Mouse (Mus musculus): ENCODE results near the gene Sh3pxd2a.
"Not testable (repeated sequence)": the region's sequence is repeated elsewhere in the genome, so short reads cannot be mapped to it uniquely, and the experiment has no call there.

The Sh3pxd2a gene

DNA sequence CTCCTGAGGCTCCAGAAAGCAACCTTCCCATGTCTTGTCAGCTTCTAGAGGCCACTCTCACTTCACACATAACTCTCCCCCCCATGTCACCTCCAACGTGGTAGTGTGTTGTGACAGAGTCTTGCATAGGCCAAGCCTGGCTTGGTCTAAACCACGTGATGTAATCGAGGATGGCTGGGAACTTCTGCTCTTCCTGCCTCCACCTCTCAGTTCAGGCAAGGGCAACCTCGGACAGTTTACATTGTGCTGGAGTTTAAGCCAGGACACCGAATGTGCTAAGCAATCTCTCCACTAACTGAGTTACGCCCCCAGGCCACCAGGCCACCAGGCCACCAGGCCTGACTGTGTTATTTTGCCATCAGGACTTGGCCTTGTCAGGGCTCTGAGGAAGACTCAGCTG lies 57.7 kb downstream of the Sh3pxd2a start:
- no peak for DNase-seq (ENCODE audit: low spot score)

DNA sequence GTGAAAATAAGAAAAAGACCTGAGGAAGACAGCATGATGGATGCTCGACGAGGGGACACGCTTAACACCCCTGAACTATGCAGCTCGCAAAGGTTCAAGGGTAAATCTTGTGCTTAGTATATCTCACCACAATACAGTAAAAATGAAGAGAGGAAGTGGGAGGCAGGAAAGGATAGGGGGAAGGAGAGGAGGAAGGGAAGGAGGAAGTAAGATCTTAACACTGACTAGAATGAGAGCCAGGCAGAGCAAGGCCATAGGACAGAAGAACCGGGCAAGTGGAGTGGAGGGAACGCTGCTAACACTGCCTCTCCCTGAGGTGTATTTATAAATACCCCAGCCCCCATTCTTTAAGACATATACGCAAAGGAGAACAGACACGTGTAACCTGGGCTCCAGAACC lies 58.7 kb downstream of the Sh3pxd2a start:
- no peak for DNase-seq (ENCODE audit: low spot score)

- DNase-seq (ENCODE audit: low spot score) = no peak
These were observed 60.5 kb downstream of the Sh3pxd2a start for GRCm38 (mm10) chr19:47403391-47404379.

GRCm38 (mm10) chr19:47402976-47403375 lies 61.2 kb downstream of the Sh3pxd2a start:
- DNase-seq (ENCODE audit: low spot score) = peak; percentile 53

DNA sequence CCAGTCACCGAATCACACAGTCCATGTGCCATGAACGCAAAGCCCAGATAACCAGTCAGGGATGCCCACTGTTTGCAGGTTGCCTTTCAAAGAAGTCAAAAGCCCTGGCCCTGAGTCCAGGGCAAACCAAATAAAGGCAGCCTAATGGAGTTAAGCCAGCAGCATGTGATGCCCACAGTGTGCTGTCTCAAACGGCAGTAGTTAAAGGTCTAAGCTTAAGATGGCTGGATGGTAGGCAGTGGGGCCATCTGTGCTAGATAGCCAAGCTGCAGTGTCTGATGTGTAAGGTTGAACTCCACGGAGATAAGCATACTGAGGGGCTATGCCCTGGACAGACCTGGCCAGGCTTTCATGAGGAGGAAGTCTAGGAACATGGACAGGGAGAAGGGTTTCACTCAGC lies 61.7 kb downstream of the Sh3pxd2a start:
- DNase-seq (ENCODE audit: low spot score) = no peak

- no peak for DNase-seq (ENCODE audit: low spot score)
These were observed 64.5 kb downstream of the Sh3pxd2a start for GRCm38 (mm10) chr19:47399709-47400108.

- no peak for DNase-seq (ENCODE audit: low spot score)
These were observed 65.2 kb downstream of the Sh3pxd2a start for GRCm38 (mm10) chr19:47399029-47399428.

- no peak for DNase-seq (ENCODE audit: low spot score)
These were observed 66.1 kb downstream of the Sh3pxd2a start for GRCm38 (mm10) chr19:47397882-47398671.

GRCm38 (mm10) chr19:47395338-47395737 lies 68.9 kb downstream of the Sh3pxd2a start:
- no peak for DNase-seq (ENCODE audit: low spot score)

GRCm38 (mm10) chr19:47394781-47395180 lies 69.4 kb downstream of the Sh3pxd2a start:
- DNase-seq (ENCODE audit: low spot score) = not testable (repeated sequence)

GRCm38 (mm10) chr19:47390878-47391277 lies 73.3 kb downstream of the Sh3pxd2a start:
- no peak for DNase-seq (ENCODE audit: low spot score)

GRCm38 (mm10) chr19:47387887-47388286 lies 76.3 kb downstream of the Sh3pxd2a start:
- DNase-seq (ENCODE audit: low spot score) = peak; percentile 62

GRCm38 (mm10) chr19:47387395-47387794 lies 76.8 kb downstream of the Sh3pxd2a start:
- no peak for DNase-seq (ENCODE audit: low spot score)

DNA sequence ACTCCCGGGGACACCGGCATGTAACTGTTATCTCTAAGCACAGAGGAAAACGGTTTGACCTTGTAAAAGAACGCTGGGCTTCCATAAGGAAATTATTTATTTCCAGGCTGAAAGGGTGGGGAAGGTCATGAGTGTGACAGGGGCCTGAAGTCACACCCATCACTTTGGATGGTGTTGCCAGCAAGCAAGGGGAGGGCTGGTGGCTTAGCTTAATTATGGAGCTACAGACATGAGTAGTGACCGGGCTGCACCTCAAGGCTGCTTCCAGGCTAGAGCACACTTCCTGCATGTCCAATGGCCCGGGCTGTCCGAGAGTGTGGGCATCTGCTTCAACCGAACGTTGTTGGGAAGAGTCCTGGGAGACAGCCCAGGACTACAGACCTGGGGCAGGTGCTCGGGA lies 78.2 kb downstream of the Sh3pxd2a start:
- DNase-seq (ENCODE audit: low spot score) = peak; percentile 41

DNA sequence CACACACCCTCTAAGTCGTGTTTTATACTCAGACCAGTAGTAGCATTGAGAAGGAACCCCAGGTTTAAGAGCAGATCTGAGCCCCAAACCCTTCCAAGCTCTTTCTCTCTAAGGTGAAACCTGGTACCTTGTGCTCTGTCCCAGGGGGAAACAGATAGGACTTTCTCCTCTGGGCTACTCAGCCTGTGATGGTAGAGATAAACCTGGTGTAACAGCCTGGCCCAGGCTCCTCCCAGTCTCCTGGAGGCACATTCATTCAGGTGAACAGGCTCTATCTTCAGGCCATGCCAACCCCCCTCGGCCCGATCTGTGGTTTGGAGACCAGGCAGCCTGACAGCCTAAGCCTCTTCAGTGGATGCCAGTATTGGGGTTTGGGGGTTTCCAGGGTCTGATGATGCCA lies 79.6 kb downstream of the Sh3pxd2a start:
- DNase-seq (ENCODE audit: low spot score) = no peak

DNA sequence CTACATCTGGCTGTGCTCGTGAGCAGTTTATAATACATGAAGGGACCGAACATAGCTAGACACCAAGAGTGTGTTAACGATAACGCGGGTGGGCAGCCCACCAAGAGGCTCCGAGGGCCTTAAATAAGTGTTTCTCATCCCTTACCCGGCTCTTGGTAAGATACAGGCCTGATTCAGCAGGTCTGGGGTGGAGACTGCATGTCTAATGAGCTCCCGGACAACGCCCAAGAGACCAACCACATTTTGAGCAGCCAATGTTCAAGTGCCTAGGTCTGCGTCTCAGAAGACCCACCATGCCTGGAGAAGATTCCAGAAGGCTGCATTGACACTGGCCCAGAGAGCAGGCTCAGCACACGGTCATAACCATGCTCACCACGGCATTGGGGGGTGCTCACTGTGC lies 80.2 kb downstream of the Sh3pxd2a start:
- no peak for DNase-seq (ENCODE audit: low spot score)

GRCm38 (mm10) chr19:47382268-47382667 lies 81.9 kb downstream of the Sh3pxd2a start:
- no peak for DNase-seq (ENCODE audit: low spot score)

DNA sequence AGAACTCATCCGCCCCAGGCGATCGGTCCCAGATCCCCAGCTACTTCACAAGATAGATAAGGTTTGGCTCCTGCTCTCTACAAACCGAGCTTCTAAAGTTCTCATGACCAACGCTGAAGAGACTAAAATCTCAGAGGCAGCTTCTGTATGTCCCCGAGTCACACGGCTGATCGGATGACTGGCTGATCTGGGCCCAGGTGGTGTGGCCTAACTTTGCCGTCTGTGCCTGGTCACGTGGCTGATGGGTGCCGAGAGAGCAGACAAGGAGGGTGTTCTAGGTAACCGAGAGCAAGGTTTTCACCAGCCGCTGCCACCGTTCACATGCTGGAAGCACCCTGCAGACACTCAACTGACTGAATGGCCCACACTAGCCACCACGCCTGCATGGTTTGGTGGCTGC lies 83.2 kb downstream of the Sh3pxd2a start:
- no peak for DNase-seq (ENCODE audit: low spot score)

DNA sequence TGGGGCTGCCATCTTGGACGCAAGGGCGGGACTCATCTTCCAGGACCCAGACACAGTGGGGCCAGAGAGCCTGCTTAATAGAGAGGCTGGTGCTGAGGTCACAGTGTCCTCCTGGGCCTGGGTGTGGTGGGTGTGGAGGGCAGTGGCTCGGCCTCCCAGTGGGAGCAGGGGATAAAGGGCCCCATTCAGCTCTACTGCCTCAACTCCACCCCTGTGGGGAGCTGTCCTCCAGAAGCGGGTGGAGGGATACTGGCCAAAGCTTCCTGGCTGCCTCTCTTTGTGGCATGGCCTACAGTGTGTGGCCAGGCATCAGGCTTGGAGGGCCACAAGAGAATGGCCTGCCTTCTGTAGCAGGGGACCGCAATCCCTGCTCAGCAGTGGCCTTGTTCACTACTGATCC lies 85.1 kb downstream of the Sh3pxd2a start:
- DNase-seq (ENCODE audit: low spot score) = no peak

DNA sequence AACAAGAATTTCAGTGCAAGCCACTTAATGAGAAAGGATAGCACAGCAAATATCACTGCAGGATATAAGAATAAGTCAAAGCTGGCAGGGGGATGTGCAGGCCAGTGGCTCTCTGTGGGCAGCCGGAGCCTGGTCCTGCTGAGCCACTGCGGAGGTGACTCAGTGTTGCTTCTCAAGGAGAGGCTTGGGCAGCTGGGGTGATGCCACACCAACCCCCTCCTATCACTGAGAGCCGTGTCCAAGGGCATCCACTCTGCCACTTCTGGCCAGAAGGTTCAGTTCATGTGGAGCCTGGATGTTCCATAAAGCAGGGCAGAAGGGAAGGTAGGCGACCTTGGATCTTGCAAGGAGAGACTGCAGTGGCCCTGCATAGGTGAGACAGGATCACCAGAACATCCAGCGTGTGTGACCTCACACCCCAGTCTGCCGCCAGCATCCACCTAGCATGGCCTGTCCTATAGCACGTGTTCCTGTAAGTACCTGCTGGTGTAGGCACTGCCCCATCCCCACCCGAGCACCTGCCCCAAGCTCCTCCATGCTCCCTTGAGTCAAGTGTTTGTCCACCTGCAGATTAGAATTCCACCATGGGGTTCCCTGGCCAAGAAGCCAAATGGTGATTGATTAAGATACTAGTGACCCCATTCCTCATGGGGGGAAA lies 89.2 kb downstream of the Sh3pxd2a start:
- DNase-seq (ENCODE audit: low spot score) = no peak

GRCm38 (mm10) chr19:47374440-47374839 lies 89.8 kb downstream of the Sh3pxd2a start:
- DNase-seq (ENCODE audit: low spot score) = peak; percentile 34

- DNase-seq (ENCODE audit: low spot score) = no peak
These were observed 92.2 kb downstream of the Sh3pxd2a start for GRCm38 (mm10) chr19:47372044-47372443.
